Mouse (Mus musculus): Measurements from ENCODE around the gene Saa3.

- TF ChIP-seq CTCF (IDR thresholded peaks at IDR 0.05; ENCODE audit: control insufficient read depth, insufficient read depth, insufficient read length) (no peak), FOSL1 (IDR thresholded peaks at IDR 0.05; ENCODE audit: insufficient read depth, low read length, poor library complexity, severe bottlenecking) (no peak), MAX (IDR thresholded peaks at IDR 0.05) (no peak), CEBPB (IDR thresholded peaks at IDR 0.05; ENCODE audit: low read depth) (no peak), USF1 (IDR thresholded peaks at IDR 0.05; ENCODE audit: low read depth) (no peak), MYOD1 (IDR thresholded peaks at IDR 0.05; ENCODE audit: control insufficient read depth, insufficient read length, low read depth) (no peak), MYOG (IDR thresholded peaks at IDR 0.05; ENCODE audit: control insufficient read depth, extremely low read depth, insufficient read length) (no peak)
Measured at GRCm38 (mm10) chr7:46715600-46715999, at the start of gene Saa3.
